Mouse (Mus musculus) heart, postnatal 10 days (tissue): ENCODE results near the gene Olfr1308. TPM values are rescaled to one million over a fixed set of nuclear protein-coding genes. Genes with fewer than 3 reads are reported as not detected.

Source experiments
- DNase-seq, 2 experiments: peaks; one replicate each; pipeline ENCODE4 v3.0.0; 2021
- intact Hi-C: fragments of 180-260 bp; cut with DNase I; formaldehyde crosslinking; loops from one replicate; pipeline ENCODE4 v1.15.1; 2025
- total RNA-seq, 2 experiments: library from RNA; stranded (reverse); gene quantifications; 2 replicates each; pipeline ENCODE4 v1.2.3; 2021

Olfr1308 gene
- not detected for total RNA-seq

- no peak for DNase-seq
- intact Hi-C loops = no loop called here
These were observed at the start of gene Olfr1308 for GRCm38 (mm10) chr2:111964844-111965243. Gene Olfr1308 (minus strand): TSS chr2:111964944.

- intact Hi-C loops = no loop called here
- DNase-seq = no peak
These were observed 47.9 kb upstream of the Olfr1308 start, which contains the start of gene Olfr1310 for GRCm38 (mm10) chr2:112012608-112013007. Gene Olfr1310 (minus strand): TSS chr2:112012708.

- no peak for DNase-seq
- intact Hi-C loops = no loop called here
These were observed 25.4 kb upstream of the Olfr1308 start, which contains the start of gene Olfr1309 for GRCm38 (mm10) chr2:111990181-111990580. Gene Olfr1309 (minus strand): TSS chr2:111990281.

GRCm38 (mm10) chr2:111949340-111949739 lies 15.4 kb downstream of the Olfr1308 start, which contains the start of gene Olfr1307:
Gene Olfr1307 (minus strand): TSS chr2:111949440.
- intact Hi-C loops = no loop called here
- DNase-seq = no peak

- intact Hi-C loops = no loop called here
- no peak for DNase-seq
These were observed 48.6 kb downstream of the Olfr1308 start, which contains the start of gene Olfr1306 for GRCm38 (mm10) chr2:111916171-111916570. Gene Olfr1306 (minus strand): TSS chr2:111916271.

Other genes starting within 250 kb of the Olfr1308 start
- gene Olfr1301, start 213.9 kb downstream of the Olfr1308 start, total RNA-seq = not detected
- gene Olfr1302, start 187.5 kb downstream of the Olfr1308 start, total RNA-seq = not detected
- not detected for gene Olfr1303, start 144.6 kb downstream of the Olfr1308 start, total RNA-seq
- not detected for gene Olfr1305, start 87.8 kb downstream of the Olfr1308 start, total RNA-seq
- not detected for gene Olfr1306, start 48.7 kb downstream of the Olfr1308 start, total RNA-seq
- under 1 TPM in 1 of 2 experiments, not detected in 1; 0.02 TPM for gene Olfr1307, start 15.5 kb downstream of the Olfr1308 start, total RNA-seq
- not detected for gene Olfr1309, start 25.3 kb upstream of the Olfr1308 start, total RNA-seq
- gene Olfr1310, start 47.8 kb upstream of the Olfr1308 start, total RNA-seq = not detected
- not detected for gene Olfr1311, start 59.5 kb upstream of the Olfr1308 start, total RNA-seq
- gene Olfr1312, start 85.3 kb upstream of the Olfr1308 start, total RNA-seq = not detected
- not detected for gene Olfr1313, start 112.9 kb upstream of the Olfr1308 start, total RNA-seq
- not detected for gene Olfr1314, start 131.8 kb upstream of the Olfr1308 start, total RNA-seq
- gene Olfr1315-ps1, start 150.5 kb upstream of the Olfr1308 start, total RNA-seq = not detected
- gene Olfr1316, start 170.0 kb upstream of the Olfr1308 start, total RNA-seq = not detected
- gene Olfr1317, start 175.4 kb upstream of the Olfr1308 start, total RNA-seq = not detected
- gene Olfr1318, start 189.3 kb upstream of the Olfr1308 start, total RNA-seq = not detected